Mouse (Mus musculus) midbrain, embryonic 11.5 days (tissue): ENCODE results near the gene Fam192a. TPM values are rescaled to one million over a fixed set of nuclear protein-coding genes. Genes with fewer than 3 reads are reported as not detected.

Experiments
- ATAC-seq: fragments of 200-750 bp; cut with Nextera tagmentation; 2 replicates; pipeline ENCODE4 v1.8.0; 2017; ENCODE audit warnings: moderate TSS enrichment, moderate library complexity; ENCODE audit not compliant: low FRiP score
- DNase-seq: peaks from one replicate; pipeline ENCODE4 v3.0.0; 2015; ENCODE audit warnings: low spot score; ENCODE audit errors: missing footprints
- H3K27ac ChIP-seq: fragments of 300-500 bp; sonication (generic); 2 replicates; pipeline ENCODE4 v1.5.1; 2014; ENCODE audit warnings: low read depth, low read length
- H3K27me3 ChIP-seq: fragments of 300-500 bp; sonication (generic); 2 replicates; pipeline ENCODE4 v1.6.1; 2014; ENCODE audit warnings: mild to moderate bottlenecking, low read length, moderate library complexity, mixed read lengths; ENCODE audit not compliant: control insufficient read depth, insufficient read depth
- H3K36me3 ChIP-seq: fragments of 300-500 bp; sonication (generic); 2 replicates; pipeline ENCODE4 v1.6.1; 2014; ENCODE audit warnings: mild to moderate bottlenecking, low read length, moderate library complexity, mixed read lengths; ENCODE audit not compliant: control insufficient read depth, insufficient read depth
- H3K4me1 ChIP-seq: fragments of 300-500 bp; sonication (generic); 2 replicates; pipeline ENCODE4 v1.6.1; 2014; ENCODE audit warnings: low read length; ENCODE audit not compliant: control insufficient read depth, insufficient read depth
- H3K4me2 ChIP-seq: fragments of 300-500 bp; sonication (generic); 2 replicates; pipeline ENCODE4 v1.6.1; 2014; ENCODE audit warnings: mild to moderate bottlenecking, moderate library complexity
- H3K4me3 ChIP-seq: fragments of 300-500 bp; sonication (generic); 2 replicates; pipeline ENCODE4 v1.5.1; 2014; ENCODE audit warnings: low read depth, low read length
- H3K9ac ChIP-seq: fragments of 300-500 bp; sonication (generic); 2 replicates; pipeline ENCODE4 v1.6.1; 2014; ENCODE audit warnings: low read length
- H3K9me3 ChIP-seq: fragments of 300-500 bp; sonication (generic); 2 replicates; pipeline ENCODE4 v1.6.1; 2016; ENCODE audit warnings: low read length; ENCODE audit not compliant: control insufficient read depth
- WGBS: fragments of 180-500 bp; shearing (Covaris S2); extraction: QIAGEN DNeasy Blood & Tissue Kit; methylation state at CpG from one replicate; pipeline ENCODE4 v1.1.7; 2014; 5-methylcytosine and 5-hydroxymethylcytosine counted together
- polyA plus RNA-seq: library from polyadenylated mRNA; unstranded; fragments of >200 nt; fragmentation: Nextera tagmentation; extraction: Ambion mirVana; gene quantifications from 2 replicates; pipeline ENCODE4 v1.2.1, GENCODE M21; 2014

The Fam192a gene
- polyA plus RNA-seq, 1 experiment from 2014 or later, result 107 TPM

DNA sequence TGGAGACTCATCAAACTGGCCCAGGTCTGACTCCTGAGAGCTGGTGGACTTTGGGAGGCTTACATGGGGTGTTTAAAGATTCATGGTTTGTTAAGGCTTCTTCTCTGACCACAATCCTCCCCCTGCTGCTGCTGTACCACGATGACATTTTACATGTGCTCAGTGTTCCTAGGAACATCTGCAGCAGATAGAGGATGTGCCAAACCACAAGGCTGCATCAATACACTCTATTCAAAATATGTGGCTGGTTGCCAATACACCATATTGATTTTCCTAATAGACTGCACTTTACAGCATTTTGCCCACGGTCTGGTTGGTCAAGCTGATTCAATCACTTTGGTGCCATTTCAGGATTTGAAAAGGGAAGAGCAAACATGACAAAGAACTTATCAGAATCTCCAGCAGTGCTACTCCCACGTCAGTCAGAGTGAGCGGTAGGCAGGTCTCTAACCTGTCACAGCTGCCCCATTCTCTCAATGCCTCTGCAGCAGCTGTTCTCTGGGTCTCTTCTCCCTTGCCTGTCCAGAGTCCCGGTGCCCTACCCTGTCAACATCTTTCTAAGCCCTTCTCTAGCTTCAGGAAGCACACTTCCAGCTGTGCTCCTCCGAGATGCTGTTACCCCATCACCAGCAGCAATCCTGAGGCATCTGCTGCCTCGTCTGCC lies 19.8 kb downstream of the Fam192a start:
- Histone ChIP-seq H3K4me3 (no peak overlapping the region), H3K9me3 (no peaks in the 10 kb centered on the region), H3K4me1 (no peaks in the 10 kb centered on the region), H3K27me3 (no peaks in the 10 kb centered on the region), H3K9ac (no peak overlapping the region), H3K36me3 (peaks cover 19% of the 10 kb centered on the region), H3K27ac (no peak overlapping the region), H3K4me2 (no peak overlapping the region)
- DNase-seq, result no peak
- no peak for ATAC-seq
- 88% methylated on average over 7 of the region's 7 CpGs for whole genome bisulfite sequencing

DNA sequence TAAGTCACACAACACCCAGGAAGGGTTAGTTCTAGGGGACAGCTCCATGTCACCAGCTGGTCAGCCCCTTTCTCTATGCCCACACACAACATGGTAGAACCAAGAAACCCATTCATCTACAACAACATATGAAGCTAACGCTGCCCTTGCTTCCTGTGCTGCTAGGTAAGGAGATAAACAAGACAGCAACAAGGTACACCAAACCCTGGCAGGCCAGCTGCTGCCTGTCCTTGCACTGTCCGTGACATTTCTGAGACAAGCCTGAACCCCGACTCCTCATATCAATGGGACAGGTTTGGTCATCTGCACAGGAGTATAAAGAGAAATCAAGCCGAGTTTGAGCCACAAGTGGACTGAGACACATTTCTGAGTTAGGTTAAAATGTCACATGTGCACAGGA lies 26.6 kb downstream of the Fam192a start:
- Histone ChIP-seq H3K36me3 (peaks cover 19% of the 10 kb centered on the region), H3K9me3 (no peaks in the 10 kb centered on the region), H3K9ac (no peak overlapping the region), H3K4me2 (no peak overlapping the region), H3K4me3 (no peak overlapping the region), H3K4me1 (no peaks in the 10 kb centered on the region), H3K27ac (no peak overlapping the region), H3K27me3 (no peaks in the 10 kb centered on the region)
- WGBS, result 93% methylated on average over 4 of the region's 4 CpGs
- DNase-seq (no peak), ATAC-seq (no peak)

DNA sequence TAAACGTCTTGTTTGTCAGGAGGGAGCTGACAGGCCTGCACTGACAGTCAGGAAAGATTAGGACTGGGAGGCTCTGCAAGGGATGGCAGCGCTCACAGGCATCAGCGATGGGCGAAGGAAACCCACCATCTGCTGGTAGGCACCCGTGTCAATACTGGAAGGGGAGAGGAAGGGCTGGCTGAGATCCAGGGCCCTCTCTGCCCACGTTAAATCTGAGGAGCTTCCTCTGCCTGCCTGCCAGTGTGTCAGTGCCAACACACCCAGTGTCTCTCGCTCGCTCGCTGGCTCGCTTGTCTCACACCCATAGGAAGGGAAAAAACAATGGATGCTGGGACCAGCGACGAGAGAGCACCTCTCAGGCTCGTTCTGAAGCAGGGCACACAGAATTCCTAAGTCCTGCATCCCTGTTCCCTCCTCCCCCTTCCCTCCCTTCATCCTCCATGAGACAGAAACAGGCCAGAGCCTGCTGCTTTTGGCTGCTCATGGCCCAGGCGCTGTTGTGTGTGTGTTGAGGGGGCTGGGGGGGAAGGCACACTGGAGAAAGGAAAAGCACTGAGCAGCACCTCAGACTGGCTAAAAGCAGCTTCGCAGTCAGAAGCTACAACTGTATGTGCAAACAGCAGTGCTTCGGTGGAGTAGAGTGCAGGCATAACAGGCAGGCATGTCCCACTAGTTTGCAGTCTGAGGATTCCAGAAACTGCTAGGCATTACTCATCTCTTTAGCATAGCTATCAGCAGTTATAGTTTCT lies 27.5 kb downstream of the Fam192a start:
- ATAC-seq (no peak), DNase-seq (no peak)
- H3K36me3 ChIP-seq, result peaks cover 17% of the 10 kb centered on the region
- H3K9me3 ChIP-seq, result no peaks in the 10 kb centered on the region
- no peak overlapping the region for H3K27ac ChIP-seq
- H3K4me1 ChIP-seq, result no peaks in the 10 kb centered on the region
- no peaks in the 10 kb centered on the region for H3K27me3 ChIP-seq
- H3K4me3 ChIP-seq, result no peak overlapping the region
- 90% methylated on average over 16 of the region's 16 CpGs for WGBS
- H3K9ac ChIP-seq, result no peak overlapping the region
- no peak overlapping the region for H3K4me2 ChIP-seq

DNA sequence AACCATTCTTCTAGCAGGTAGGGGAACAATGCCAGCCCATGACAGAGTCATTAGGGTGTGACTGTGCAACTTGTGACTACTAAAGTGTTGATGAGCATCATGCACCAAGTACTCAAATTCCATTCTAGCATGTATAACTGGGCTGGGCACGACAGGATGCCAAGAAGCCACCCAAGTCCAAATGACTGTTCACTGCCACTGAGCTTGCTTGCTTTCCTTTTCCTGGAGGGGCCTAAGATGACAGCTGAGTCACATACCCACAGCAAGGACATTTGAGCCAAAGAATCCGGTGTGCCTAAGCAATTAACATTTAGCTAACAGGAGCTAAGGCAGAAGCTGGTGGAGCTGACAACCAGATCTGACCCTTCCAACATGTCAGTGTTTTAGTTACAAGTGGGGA lies 29.9 kb downstream of the Fam192a start:
- no peak overlapping the region for H3K9ac ChIP-seq
- ATAC-seq (no peak), DNase-seq (no peak)
- H3K36me3 ChIP-seq, result peaks cover 17% of the 10 kb centered on the region
- H3K4me1 ChIP-seq, result peaks cover 6% of the 10 kb centered on the region
- no peaks in the 10 kb centered on the region for H3K9me3 ChIP-seq
- no peak overlapping the region for H3K4me3 ChIP-seq
- WGBS, result 80% methylated on average over 2 of the region's 2 CpGs
- no peak overlapping the region for H3K4me2 ChIP-seq
- H3K27me3 ChIP-seq, result no peaks in the 10 kb centered on the region
- H3K27ac ChIP-seq, result no peak overlapping the region

DNA sequence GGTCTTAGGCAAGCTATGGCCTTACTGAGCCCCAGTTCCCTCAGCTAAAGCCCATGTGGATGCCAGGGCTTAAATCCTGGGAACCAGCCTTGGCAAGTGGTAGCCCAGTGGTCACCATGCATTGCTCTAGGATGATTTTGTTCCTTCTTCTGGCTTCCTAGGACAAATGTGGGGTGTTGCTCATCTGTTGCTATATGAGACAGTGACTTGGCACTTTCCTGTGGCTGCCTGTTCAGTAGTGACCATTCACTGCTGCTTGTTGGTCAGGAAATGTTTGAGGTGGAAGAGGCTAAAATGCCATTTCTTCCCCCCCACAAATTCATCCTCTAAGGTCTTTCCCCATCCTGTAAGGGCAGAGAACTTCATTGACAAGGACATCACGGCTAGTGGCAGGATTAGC lies 32.4 kb downstream of the Fam192a start:
- WGBS, result 53% methylated on average over 1 of the region's 1 CpGs
- DNase-seq (no peak), ATAC-seq (no peak)
- Histone ChIP-seq H3K4me3 (no peak overlapping the region), H3K9me3 (no peaks in the 10 kb centered on the region), H3K4me1 (peaks cover 11% of the 10 kb centered on the region), H3K27ac (no peak overlapping the region), H3K9ac (no peak overlapping the region), H3K36me3 (peaks cover 5% of the 10 kb centered on the region), H3K4me2 (no peak overlapping the region), H3K27me3 (no peaks in the 10 kb centered on the region)

DNA sequence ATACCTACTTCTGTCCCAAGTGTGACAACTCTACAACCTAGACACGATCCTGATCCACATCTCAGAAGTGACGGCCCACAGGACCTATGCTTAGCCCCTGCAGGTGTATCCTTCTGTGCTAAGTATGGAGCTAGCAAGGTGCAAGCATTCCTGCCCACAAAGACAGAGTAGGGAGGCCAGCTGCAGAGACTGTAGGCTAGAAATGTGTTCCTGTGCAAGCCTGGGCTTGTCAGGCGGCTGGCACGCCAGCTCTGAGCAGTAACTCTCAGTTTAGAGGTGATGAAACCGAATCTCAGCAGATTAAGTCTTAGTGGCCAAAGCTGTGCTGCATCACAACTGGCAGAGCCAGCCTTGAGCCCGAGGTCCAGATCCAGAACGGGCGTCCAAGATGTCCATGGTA lies 33.7 kb downstream of the Fam192a start:
- 89% methylated on average over 8 of the region's 8 CpGs for whole genome bisulfite sequencing
- DNase-seq (no peak), ATAC-seq (no peak)
- no peak overlapping the region for H3K9ac ChIP-seq
- peaks cover 3% of the 10 kb centered on the region; the same call in 1 of the 2 replicates for H3K27me3 ChIP-seq
- no peak overlapping the region for H3K4me2 ChIP-seq
- peaks cover 11% of the 10 kb centered on the region for H3K4me1 ChIP-seq
- no peak overlapping the region for H3K4me3 ChIP-seq
- H3K9me3 ChIP-seq, result no peaks in the 10 kb centered on the region
- no peak overlapping the region for H3K27ac ChIP-seq
- H3K36me3 ChIP-seq, result peaks cover 2% of the 10 kb centered on the region; the same call in 1 of the 2 replicates

DNA sequence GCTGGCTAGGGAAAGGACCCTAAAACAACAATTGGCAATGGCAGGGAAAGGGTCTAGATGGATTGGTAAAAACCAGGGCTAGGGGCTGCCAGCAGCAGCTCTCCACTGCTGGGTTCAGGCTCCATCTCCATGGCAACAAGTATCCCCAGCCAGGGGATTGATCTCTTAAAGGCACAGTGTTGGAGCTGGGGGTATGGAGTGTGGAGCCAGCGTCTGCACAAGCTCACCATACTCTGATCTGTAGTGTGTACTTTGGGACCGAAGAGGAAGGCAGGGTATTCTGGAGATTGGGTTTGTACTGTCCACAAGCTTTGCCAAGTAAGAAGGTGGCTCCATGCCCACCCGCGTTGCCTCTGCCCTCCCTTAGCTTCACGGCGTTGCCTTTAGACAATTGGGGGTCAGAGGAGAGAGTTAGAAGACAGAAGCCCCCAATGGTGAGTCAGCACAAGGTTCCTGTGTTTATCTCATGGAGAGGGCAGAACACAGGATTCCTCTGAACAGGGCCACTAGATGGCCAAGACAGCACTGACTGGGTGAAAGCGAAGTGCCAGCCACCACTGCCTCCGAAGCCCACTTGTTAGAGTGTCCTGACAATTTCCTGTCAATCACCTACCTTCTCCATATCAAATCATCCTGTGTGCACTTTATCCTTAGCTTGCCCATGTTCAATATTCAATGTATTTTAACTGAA lies 34.5 kb downstream of the Fam192a start:
- H3K4me2 ChIP-seq, result peak overlapping the region; percentile 26; the same call in 1 of the 2 replicates
- no peak overlapping the region; the same call in 1 of the 2 replicates for H3K4me3 ChIP-seq
- peak; percentile 90 for DNase-seq
- H3K27ac ChIP-seq, result peak overlapping the region; percentile 48; the same call in 1 of the 2 replicates
- peaks cover 11% of the 10 kb centered on the region for H3K4me1 ChIP-seq
- H3K36me3 ChIP-seq, result no peaks in the 10 kb centered on the region
- H3K27me3 ChIP-seq, result peaks cover 7% of the 10 kb centered on the region; the same call in 1 of the 2 replicates
- peak overlapping the region; percentile 24; the same call in 1 of the 2 replicates for H3K9ac ChIP-seq
- H3K9me3 ChIP-seq, result no peaks in the 10 kb centered on the region
- 40% methylated on average over 8 of the region's 8 CpGs for WGBS
- ATAC-seq, result peak; percentile 93

DNA sequence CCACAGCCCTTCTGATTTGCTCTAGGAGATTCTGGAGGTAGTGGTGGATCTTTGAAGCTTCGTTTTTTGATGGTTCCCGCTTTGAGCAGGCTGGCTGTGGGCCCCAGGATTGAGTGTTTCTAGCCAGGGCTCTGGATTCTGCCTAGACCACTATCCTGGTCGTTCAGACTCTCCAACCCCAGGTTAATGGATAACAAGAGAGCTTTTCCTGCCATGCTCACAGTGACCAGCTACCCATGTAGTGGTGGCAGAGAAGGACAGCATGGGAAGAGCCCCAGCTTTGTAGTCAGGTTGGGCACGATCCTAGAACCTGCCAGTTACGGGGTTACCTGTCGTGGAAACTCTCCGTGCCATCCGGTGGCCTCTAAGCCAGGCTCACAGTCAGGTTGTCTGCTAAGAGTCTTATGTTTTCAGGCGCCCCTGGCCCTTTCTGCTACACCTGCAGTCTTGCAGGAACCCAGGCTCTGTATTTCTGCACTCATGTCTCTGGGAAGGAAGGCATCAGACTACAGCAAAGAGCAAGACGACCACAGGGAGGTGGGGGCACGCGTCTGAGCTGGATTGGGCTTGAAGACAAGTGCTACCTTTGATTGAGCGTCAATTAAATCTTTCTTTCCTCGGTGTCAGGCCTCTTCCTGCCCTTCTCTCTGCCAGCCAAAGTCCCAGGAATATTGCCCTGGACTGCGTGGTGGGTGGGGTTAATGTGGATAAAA lies 35.2 kb downstream of the Fam192a start:
- peak overlapping the region; percentile 26; the same call in 1 of the 2 replicates for H3K4me2 ChIP-seq
- DNase-seq (no peak), ATAC-seq (peak; percentile 41)
- H3K4me3 ChIP-seq, result no peak overlapping the region
- H3K27me3 ChIP-seq, result peaks cover 7% of the 10 kb centered on the region; the same call in 1 of the 2 replicates
- peak overlapping the region; percentile 48; the same call in 1 of the 2 replicates for H3K27ac ChIP-seq
- H3K36me3 ChIP-seq, result no peaks in the 10 kb centered on the region
- no peak overlapping the region for H3K9ac ChIP-seq
- WGBS, result 50% methylated on average over 15 of the region's 15 CpGs
- peaks cover 12% of the 10 kb centered on the region for H3K4me1 ChIP-seq
- H3K9me3 ChIP-seq, result no peaks in the 10 kb centered on the region
